Mouse (Mus musculus): Measurements from ENCODE around the gene Adam23.
"Not testable (repeated sequence)": the region's sequence is repeated elsewhere in the genome, so short reads cannot be mapped to it uniquely, and the experiment has no call there.

Adam23 gene

GRCm38 (mm10) chr1:63573864-63574611 is 128.3 kb downstream of the Adam23 start:
- in situ Hi-C loops (cut with MboI, MseI): no loop called here

- in situ Hi-C loops (cut with MboI, MseI): no loop called here
Observed at GRCm38 (mm10) chr1:63576803-63577202, 131.1 kb downstream of the Adam23 start.

- in situ Hi-C loops (cut with MboI, MseI): no loop called here
Observed at GRCm38 (mm10) chr1:63579153-63579552, 133.5 kb downstream of the Adam23 start.

- in situ Hi-C loops (cut with MboI, MseI): no loop called here
Observed at GRCm38 (mm10) chr1:63586869-63587268, 141.2 kb downstream of the Adam23 start.

GRCm38 (mm10) chr1:63603870-63604500 is 158.3 kb downstream of the Adam23 start:
- in situ Hi-C loops (cut with MboI, MseI): no loop called here

GRCm38 (mm10) chr1:63609613-63610012 is 163.9 kb downstream of the Adam23 start:
- in situ Hi-C loops (cut with MboI, MseI): no loop called here

- in situ Hi-C loops (cut with MboI, MseI): no loop called here
Observed at GRCm38 (mm10) chr1:63614594-63614993, 168.9 kb downstream of the Adam23 start.

GRCm38 (mm10) chr1:63615668-63616067 is 170.0 kb downstream of the Adam23 start, which contains the start of gene Gm39653:
Gene Gm39653, plus strand, starts transcription at chr1:63615968.
- in situ Hi-C loops (cut with MboI, MseI): no loop called here

- in situ Hi-C loops (cut with MboI, MseI): no loop called here
Observed at GRCm38 (mm10) chr1:63628211-63628610, 182.5 kb downstream of the Adam23 start.

GRCm38 (mm10) chr1:63630390-63630789 is 184.7 kb downstream of the Adam23 start:
- in situ Hi-C loops (cut with MboI, MseI): not testable (repeated sequence)

- in situ Hi-C loops (cut with MboI, MseI): no loop called here
Observed at GRCm38 (mm10) chr1:63639921-63640320, 194.2 kb downstream of the Adam23 start.
